Mouse (Mus musculus): Measurements from ENCODE around the gene Txnrd3. TPM values are rescaled to one million over a fixed set of nuclear protein-coding genes. Genes with fewer than 3 reads are reported as not detected.

The Txnrd3 gene
- polyA plus RNA-seq, 1 experiment from 2014 or later = 11.7 TPM

DNA sequence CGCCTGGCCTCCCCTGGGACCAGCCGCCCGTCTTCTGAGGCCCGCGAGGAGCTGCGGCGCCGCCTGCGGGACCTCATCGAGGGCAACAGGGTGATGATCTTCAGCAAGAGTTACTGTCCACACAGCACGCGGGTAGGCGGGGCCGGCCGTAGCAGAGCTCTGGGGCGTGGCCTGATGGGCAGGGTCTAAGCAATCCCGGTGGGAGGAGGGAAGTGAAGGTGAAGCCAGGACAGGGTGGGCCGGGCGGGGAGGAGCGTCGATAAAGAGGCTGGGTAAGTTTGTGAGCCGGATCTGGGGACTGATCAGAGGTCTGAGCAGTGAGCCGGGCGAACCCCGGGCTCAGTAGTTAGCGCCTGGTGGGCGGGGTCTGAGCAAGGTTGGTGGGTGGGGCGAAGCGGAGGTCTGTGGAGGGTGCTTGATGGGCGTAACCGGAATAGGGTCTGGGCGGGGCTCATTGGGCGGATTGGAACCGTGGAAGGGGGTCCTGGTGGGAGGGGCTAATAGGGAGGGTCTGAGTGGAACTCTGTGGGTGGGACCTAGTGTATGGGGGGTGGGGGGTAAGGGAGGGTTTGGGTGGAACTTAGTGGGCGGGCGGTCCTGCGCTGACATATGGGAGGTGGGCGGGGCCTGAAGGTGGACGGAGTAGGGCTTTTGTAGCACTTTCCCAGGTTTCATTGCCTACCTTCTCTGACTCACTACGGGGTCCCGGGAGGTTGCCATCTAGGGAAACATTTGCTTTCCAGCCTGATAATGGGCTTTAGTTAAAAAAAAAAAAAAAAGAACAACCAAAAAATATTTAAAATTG lies 685 bp downstream of the Txnrd3 start:
- ATAC-seq (ENCODE audit: low FRiP score, low TSS enrichment) = peak; percentile 96
- TF ChIP-seq CTCF (IDR thresholded peaks at IDR 0.05; ENCODE audit: low read depth) (peak; percentile 14), EP300 (optimal IDR thresholded peaks at IDR 0.05) (no peak)
- WGBS = under 1% methylated on average over 37 of the region's 41 CpGs
- Histone ChIP-seq H3K4me1 (replicated peaks; ENCODE audit: control insufficient read depth, insufficient read depth) (no peaks in the 10 kb centered on the region), H3K4me3 (ENCODE audit: low read depth, low read length) (peak overlapping the region; percentile 62), H3K4me2 (replicated peaks; ENCODE audit: low read depth) (peak overlapping the region; percentile 95), H3K27me3 (ENCODE audit: control insufficient read depth, insufficient read depth, low read length) (no peaks in the 10 kb centered on the region), H3K36me3 (ENCODE audit: control insufficient read depth, insufficient read depth, low read length) (no peaks in the 10 kb centered on the region), H3K9ac (ENCODE audit: low read length) (peak overlapping the region; percentile 72), H3K9me3 (ENCODE audit: control insufficient read depth, low read length) (no peaks in the 10 kb centered on the region), H3K27ac (replicated peaks) (peak overlapping the region; percentile 97)
- DNase-seq (ENCODE audit: low spot score) = peak; percentile 95

DNA sequence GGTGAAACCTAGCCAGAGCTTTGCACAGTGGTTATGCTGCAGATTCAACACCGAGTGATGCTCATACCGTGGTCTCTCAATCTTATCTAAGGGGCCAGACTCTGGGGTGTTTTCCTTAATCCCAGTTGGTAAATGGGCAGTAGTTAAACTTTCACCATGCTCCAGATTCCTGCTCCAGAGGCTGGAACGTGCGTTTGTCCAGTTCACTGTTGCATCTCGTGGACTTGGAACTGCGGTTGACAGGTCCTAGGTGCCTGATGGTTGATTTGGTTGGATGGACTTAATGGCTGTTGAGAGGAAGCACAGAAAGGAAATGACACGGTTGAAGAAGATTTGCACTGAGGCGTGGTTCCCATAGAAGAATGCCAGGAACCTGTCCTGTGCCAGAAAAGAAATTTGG lies 6.1 kb downstream of the Txnrd3 start:
- DNase-seq (ENCODE audit: low spot score) (no peak), ATAC-seq (ENCODE audit: low FRiP score, low TSS enrichment) (no peak)
- TF ChIP-seq EP300 (optimal IDR thresholded peaks at IDR 0.05) (no peak), CTCF (IDR thresholded peaks at IDR 0.05; ENCODE audit: low read depth) (no peak)
- Histone ChIP-seq H3K9me3 (ENCODE audit: control insufficient read depth, low read length) (no peaks in the 10 kb centered on the region), H3K27ac (replicated peaks) (no peak overlapping the region), H3K4me3 (ENCODE audit: low read depth, low read length) (no peak overlapping the region), H3K4me2 (replicated peaks; ENCODE audit: low read depth) (no peak overlapping the region), H3K36me3 (ENCODE audit: control insufficient read depth, insufficient read depth, low read length) (no peaks in the 10 kb centered on the region), H3K27me3 (ENCODE audit: control insufficient read depth, insufficient read depth, low read length) (no peaks in the 10 kb centered on the region), H3K9ac (ENCODE audit: low read length) (no peak overlapping the region), H3K4me1 (replicated peaks; ENCODE audit: control insufficient read depth, insufficient read depth) (no peaks in the 10 kb centered on the region)
- 74% methylated on average over 8 of the region's 8 CpGs for WGBS

- no peaks in the 10 kb centered on the region for H3K36me3 ChIP-seq (ENCODE audit: control insufficient read depth, insufficient read depth, low read length)
- no peak overlapping the region for H3K27ac ChIP-seq (replicated peaks)
- ATAC-seq (ENCODE audit: low FRiP score, low TSS enrichment) (peak; percentile 57; the same call in 1 of the 2 replicates), DNase-seq (ENCODE audit: low spot score) (no peak)
- H3K27me3 ChIP-seq (ENCODE audit: control insufficient read depth, insufficient read depth, low read length) = no peaks in the 10 kb centered on the region
- TF ChIP-seq CTCF (IDR thresholded peaks at IDR 0.05; ENCODE audit: low read depth) (no peak), EP300 (optimal IDR thresholded peaks at IDR 0.05) (no peak)
- no peak overlapping the region for H3K4me2 ChIP-seq (replicated peaks; ENCODE audit: low read depth)
- H3K9me3 ChIP-seq (ENCODE audit: control insufficient read depth, low read length) = no peaks in the 10 kb centered on the region
- H3K9ac ChIP-seq (ENCODE audit: low read length) = no peak overlapping the region
- H3K4me3 ChIP-seq (ENCODE audit: low read depth, low read length) = no peak overlapping the region
- no peaks in the 10 kb centered on the region for H3K4me1 ChIP-seq (replicated peaks; ENCODE audit: control insufficient read depth, insufficient read depth)
Measured at GRCm38 (mm10) chr6:89651770-89652169, 8.0 kb downstream of the Txnrd3 start.

DNA sequence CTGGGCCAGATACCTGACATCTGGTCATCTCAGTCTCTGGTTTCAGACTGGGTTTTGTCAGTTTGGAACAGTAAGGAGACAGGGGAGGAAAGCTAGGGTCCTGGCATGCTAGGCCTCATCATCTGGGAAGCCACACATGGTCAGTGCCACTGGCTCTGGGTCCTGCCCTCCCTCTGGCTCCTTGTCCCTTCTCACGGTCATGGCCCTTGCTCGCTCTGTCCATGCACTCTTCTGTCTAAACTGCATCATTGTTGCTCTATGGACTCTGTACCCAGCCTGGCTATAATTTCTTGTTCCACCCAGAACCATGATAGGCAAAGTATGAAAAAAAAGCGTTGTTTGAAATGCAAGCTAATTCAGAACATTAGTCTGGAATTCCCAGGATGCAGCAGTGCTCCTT lies 11.2 kb downstream of the Txnrd3 start:
- H3K36me3 ChIP-seq (ENCODE audit: control insufficient read depth, insufficient read depth, low read length) = no peaks in the 10 kb centered on the region
- no peak overlapping the region for H3K4me2 ChIP-seq (replicated peaks; ENCODE audit: low read depth)
- H3K4me3 ChIP-seq (ENCODE audit: low read depth, low read length) = no peak overlapping the region
- DNase-seq (ENCODE audit: low spot score) = no peak
- no peaks in the 10 kb centered on the region for H3K4me1 ChIP-seq (replicated peaks; ENCODE audit: control insufficient read depth, insufficient read depth)
- H3K9ac ChIP-seq (ENCODE audit: low read length) = no peak overlapping the region
- no peaks in the 10 kb centered on the region for H3K9me3 ChIP-seq (ENCODE audit: control insufficient read depth, low read length)
- no peaks in the 10 kb centered on the region for H3K27me3 ChIP-seq (ENCODE audit: control insufficient read depth, insufficient read depth, low read length)
- no peak overlapping the region for H3K27ac ChIP-seq (replicated peaks)
- WGBS = 91% methylated on average over 3 of the region's 3 CpGs
- TF ChIP-seq EP300 (optimal IDR thresholded peaks at IDR 0.05) = no peak
- ATAC-seq (ENCODE audit: low FRiP score, low TSS enrichment) = no peak

DNA sequence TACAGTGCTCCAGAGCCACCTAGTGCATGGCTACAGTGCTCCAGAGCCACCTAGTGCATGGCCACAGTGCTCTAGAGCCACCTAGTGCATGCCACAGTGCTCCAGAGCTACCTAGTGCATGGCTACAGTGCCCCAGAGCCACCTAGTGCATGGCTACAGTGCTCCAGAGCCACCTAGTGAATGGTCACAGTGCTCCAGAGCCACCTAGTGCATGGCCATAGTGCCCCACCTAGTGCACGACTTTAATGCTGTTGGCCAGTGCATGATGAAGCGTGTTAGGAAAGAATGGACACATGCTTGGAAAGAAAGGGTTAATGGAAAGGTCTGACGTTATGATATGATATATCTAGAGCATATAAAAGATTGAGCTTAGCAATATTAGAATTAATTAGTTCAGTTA lies 14.6 kb downstream of the Txnrd3 start:
- WGBS = 69% methylated on average over 3 of the region's 3 CpGs
- no peaks in the 10 kb centered on the region for H3K27me3 ChIP-seq (ENCODE audit: control insufficient read depth, insufficient read depth, low read length)
- TF ChIP-seq EP300 (optimal IDR thresholded peaks at IDR 0.05) (no peak), CTCF (IDR thresholded peaks at IDR 0.05; ENCODE audit: low read depth) (peak; percentile 43; the same call in 1 of the 2 replicates)
- H3K27ac ChIP-seq (replicated peaks) = no peak overlapping the region
- no peaks in the 10 kb centered on the region for H3K9me3 ChIP-seq (ENCODE audit: control insufficient read depth, low read length)
- no peak overlapping the region for H3K9ac ChIP-seq (ENCODE audit: low read length)
- H3K4me2 ChIP-seq (replicated peaks; ENCODE audit: low read depth) = no peak overlapping the region
- no peak overlapping the region for H3K4me3 ChIP-seq (ENCODE audit: low read depth, low read length)
- ATAC-seq (ENCODE audit: low FRiP score, low TSS enrichment) = no peak
- H3K4me1 ChIP-seq (replicated peaks; ENCODE audit: control insufficient read depth, insufficient read depth) = no peaks in the 10 kb centered on the region
- peaks cover 1% of the 10 kb centered on the region; the same call in 1 of the 2 replicates for H3K36me3 ChIP-seq (ENCODE audit: control insufficient read depth, insufficient read depth, low read length)
- DNase-seq (ENCODE audit: low spot score) = no peak

DNA sequence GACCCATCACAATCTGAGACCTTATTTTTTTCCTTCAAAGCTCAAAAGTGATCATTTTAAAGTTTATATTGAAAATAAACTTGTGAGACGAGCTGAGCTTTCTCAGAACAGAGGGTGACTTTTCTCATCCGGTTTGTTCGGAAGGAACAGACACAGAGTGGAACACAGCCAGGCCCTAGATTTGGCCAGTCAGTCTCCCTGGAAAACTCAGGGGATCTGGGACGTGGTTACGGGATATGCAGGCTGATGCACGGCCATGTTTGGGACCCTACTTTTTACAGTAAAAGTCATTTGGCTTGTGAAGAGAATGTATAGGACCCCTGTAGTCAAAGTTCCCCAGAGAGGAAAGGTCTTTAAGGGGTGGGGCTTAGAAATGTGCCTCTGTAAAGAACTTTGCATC lies 15.1 kb downstream of the Txnrd3 start:
- H3K9ac ChIP-seq (ENCODE audit: low read length) = no peak overlapping the region
- no peak for TF ChIP-seq EP300 (optimal IDR thresholded peaks at IDR 0.05)
- no peak for TF ChIP-seq CTCF (IDR thresholded peaks at IDR 0.05; ENCODE audit: low read depth)
- H3K9me3 ChIP-seq (ENCODE audit: control insufficient read depth, low read length) = no peaks in the 10 kb centered on the region
- no peaks in the 10 kb centered on the region for H3K27me3 ChIP-seq (ENCODE audit: control insufficient read depth, insufficient read depth, low read length)
- DNase-seq (ENCODE audit: low spot score) = no peak
- no peak for ATAC-seq (ENCODE audit: low FRiP score, low TSS enrichment)
- H3K36me3 ChIP-seq (ENCODE audit: control insufficient read depth, insufficient read depth, low read length) = peaks cover 3% of the 10 kb centered on the region; the same call in 1 of the 2 replicates
- H3K4me3 ChIP-seq (ENCODE audit: low read depth, low read length) = no peak overlapping the region
- H3K27ac ChIP-seq (replicated peaks) = no peak overlapping the region
- 63% methylated on average over 6 of the region's 6 CpGs for WGBS
- H3K4me1 ChIP-seq (replicated peaks; ENCODE audit: control insufficient read depth, insufficient read depth) = no peaks in the 10 kb centered on the region
- H3K4me2 ChIP-seq (replicated peaks; ENCODE audit: low read depth) = no peak overlapping the region

Measured in stomach, postnatal 0 days (tissue).